Mouse (Mus musculus) limb, embryonic 15.5 days (tissue): ENCODE data around the gene Slc38a6. TPM values are rescaled to one million over a fixed set of nuclear protein-coding genes. Genes with fewer than 3 reads are reported as not detected.

Experiments used
- ATAC-seq: fragments of 200-750 bp; cut with Nextera tagmentation; 2 replicates; pipeline ENCODE4 v1.8.0; 2017; ENCODE audit warnings: low read depth, moderate TSS enrichment; ENCODE audit not compliant: insufficient number of reproducible peaks, low FRiP score, low TSS enrichment
- H3K27ac ChIP-seq: fragments of 300-500 bp; sonication (generic); 2 replicates; pipeline ENCODE4 v1.5.1; 2015; ENCODE audit warnings: moderate library complexity, mild to moderate bottlenecking, inconsistent platforms
- H3K27me3 ChIP-seq: fragments of 300-500 bp; sonication (generic); 2 replicates; pipeline ENCODE4 v1.6.1; 2015; ENCODE audit warnings: inconsistent platforms
- H3K36me3 ChIP-seq: fragments of 300-500 bp; sonication (generic); 2 replicates; pipeline ENCODE4 v1.6.1; 2015; ENCODE audit warnings: inconsistent platforms
- H3K4me1 ChIP-seq: fragments of 300-500 bp; sonication (generic); 2 replicates; pipeline ENCODE4 v1.6.1; 2015; ENCODE audit warnings: inconsistent platforms
- H3K4me2 ChIP-seq: fragments of 300-500 bp; sonication (generic); 2 replicates; pipeline ENCODE4 v1.6.1; 2015; ENCODE audit warnings: mild to moderate bottlenecking, inconsistent platforms
- H3K4me3 ChIP-seq: fragments of 300-500 bp; sonication (generic); 2 replicates; pipeline ENCODE4 v1.5.1; 2015; ENCODE audit warnings: mild to moderate bottlenecking, inconsistent platforms
- H3K9ac ChIP-seq: fragments of 300-500 bp; sonication (generic); 2 replicates; pipeline ENCODE4 v1.6.1; 2015; ENCODE audit warnings: inconsistent platforms
- H3K9me3 ChIP-seq: fragments of 300-500 bp; sonication (generic); 2 replicates; pipeline ENCODE4 v1.6.1; 2016; ENCODE audit warnings: inconsistent platforms
- WGBS: fragments of 180-500 bp; shearing (Covaris S2); methylation state at CpG from one replicate; pipeline ENCODE4 v1.1.7; 2015; 5-methylcytosine and 5-hydroxymethylcytosine counted together
- polyA plus RNA-seq: library from polyadenylated mRNA; unstranded; fragments of >200 nt; fragmentation: Nextera tagmentation; extraction: Ambion mirVana; gene quantifications from 2 replicates; pipeline ENCODE4 v1.2.1, GENCODE M21; 2015

Slc38a6 gene
- polyA plus RNA-seq, 1 experiment from 2014 or later: 11.9 TPM

- H3K27ac ChIP-seq: no peak overlapping the region
- 60% methylated on average over 8 of the region's 8 CpGs for WGBS
- H3K9me3 ChIP-seq: no peaks in the 10 kb centered on the region
- no peak overlapping the region for H3K4me3 ChIP-seq
- H3K27me3 ChIP-seq: no peaks in the 10 kb centered on the region
- H3K9ac ChIP-seq: no peak overlapping the region
- H3K4me2 ChIP-seq: no peak overlapping the region
- H3K36me3 ChIP-seq: no peaks in the 10 kb centered on the region
- ATAC-seq: no peak
- H3K4me1 ChIP-seq: peaks cover 42% of the 10 kb centered on the region
These were observed 94.2 kb downstream of the Slc38a6 start for GRCm38 (mm10) chr12:73380686-73381360.

- Histone ChIP-seq H3K9ac (no peak overlapping the region), H3K36me3 (no peaks in the 10 kb centered on the region), H3K27me3 (no peaks in the 10 kb centered on the region), H3K4me2 (no peak overlapping the region), H3K4me1 (peaks cover 42% of the 10 kb centered on the region), H3K4me3 (no peak overlapping the region), H3K27ac (no peak overlapping the region), H3K9me3 (no peaks in the 10 kb centered on the region)
- ATAC-seq: no peak
- WGBS: 57% methylated on average over 7 of the region's 7 CpGs
These were observed 94.9 kb downstream of the Slc38a6 start for GRCm38 (mm10) chr12:73381452-73381851.

GRCm38 (mm10) chr12:73382290-73383178, 96.0 kb downstream of the Slc38a6 start:
- Histone ChIP-seq H3K36me3 (no peaks in the 10 kb centered on the region), H3K4me2 (no peak overlapping the region), H3K27me3 (no peaks in the 10 kb centered on the region), H3K27ac (peak overlapping the region; percentile 34; the same call in 1 of the 2 replicates), H3K4me3 (no peak overlapping the region), H3K9ac (no peak overlapping the region), H3K9me3 (no peaks in the 10 kb centered on the region), H3K4me1 (peaks cover 47% of the 10 kb centered on the region)
- ATAC-seq: no peak
- WGBS: 69% methylated on average over 12 of the region's 12 CpGs

- H3K4me3 ChIP-seq: no peak overlapping the region
- H3K27ac ChIP-seq: peak overlapping the region; percentile 34; the same call in 1 of the 2 replicates
- H3K4me1 ChIP-seq: peaks cover 47% of the 10 kb centered on the region
- no peak overlapping the region for H3K4me2 ChIP-seq
- H3K9me3 ChIP-seq: no peaks in the 10 kb centered on the region
- no peaks in the 10 kb centered on the region for H3K36me3 ChIP-seq
- 50% methylated on average over 5 of the region's 5 CpGs for WGBS
- H3K27me3 ChIP-seq: no peaks in the 10 kb centered on the region
- 0 out of 2 replicates have a peak, but pooled peaks have one; percentile 21 for ATAC-seq
- no peak overlapping the region for H3K9ac ChIP-seq
These were observed 96.6 kb downstream of the Slc38a6 start for GRCm38 (mm10) chr12:73383179-73383510.

GRCm38 (mm10) chr12:73383861-73384260, 97.3 kb downstream of the Slc38a6 start:
- H3K9me3 ChIP-seq: no peaks in the 10 kb centered on the region
- WGBS: 80% methylated on average over 3 of the region's 3 CpGs
- no peak overlapping the region for H3K4me3 ChIP-seq
- H3K27me3 ChIP-seq: no peaks in the 10 kb centered on the region
- 0 out of 2 replicates have a peak overlapping the region, but pooled peaks have one; percentile 34 for H3K27ac ChIP-seq
- no peak overlapping the region for H3K9ac ChIP-seq
- no peak overlapping the region for H3K4me2 ChIP-seq
- ATAC-seq: no peak
- no peaks in the 10 kb centered on the region for H3K36me3 ChIP-seq
- peaks cover 47% of the 10 kb centered on the region for H3K4me1 ChIP-seq

- no peaks in the 10 kb centered on the region for H3K36me3 ChIP-seq
- H3K9me3 ChIP-seq: no peaks in the 10 kb centered on the region
- no peak overlapping the region for H3K27ac ChIP-seq
- no peak overlapping the region for H3K4me2 ChIP-seq
- no peak overlapping the region for H3K4me3 ChIP-seq
- no peak overlapping the region for H3K9ac ChIP-seq
- ATAC-seq: no peak
- H3K4me1 ChIP-seq: peaks cover 46% of the 10 kb centered on the region
- 44% methylated on average over 6 of the region's 6 CpGs for WGBS
- H3K27me3 ChIP-seq: no peaks in the 10 kb centered on the region
These were observed 98.2 kb downstream of the Slc38a6 start for GRCm38 (mm10) chr12:73384747-73385146.

- Histone ChIP-seq H3K4me2 (no peak overlapping the region), H3K27ac (peak overlapping the region; percentile 18; the same call in 1 of the 2 replicates), H3K9me3 (no peaks in the 10 kb centered on the region), H3K4me3 (no peak overlapping the region), H3K27me3 (no peaks in the 10 kb centered on the region), H3K36me3 (no peaks in the 10 kb centered on the region), H3K9ac (no peak overlapping the region), H3K4me1 (peaks cover 33% of the 10 kb centered on the region)
- ATAC-seq: no peak
- WGBS: 58% methylated on average over 1 of the region's 1 CpGs
These were observed 105.9 kb downstream of the Slc38a6 start for GRCm38 (mm10) chr12:73392507-73392906.

GRCm38 (mm10) chr12:73393018-73393417, 106.4 kb downstream of the Slc38a6 start:
- Histone ChIP-seq H3K27ac (peak overlapping the region; percentile 84; the same call in 1 of the 2 replicates), H3K36me3 (no peaks in the 10 kb centered on the region), H3K4me2 (no peak overlapping the region), H3K9me3 (no peaks in the 10 kb centered on the region), H3K4me3 (no peak overlapping the region), H3K9ac (no peak overlapping the region), H3K4me1 (peaks cover 33% of the 10 kb centered on the region), H3K27me3 (no peaks in the 10 kb centered on the region)
- no peak for ATAC-seq

- peaks cover 33% of the 10 kb centered on the region for H3K4me1 ChIP-seq
- no peak overlapping the region for H3K9ac ChIP-seq
- H3K9me3 ChIP-seq: no peaks in the 10 kb centered on the region
- WGBS: 21% methylated on average over 6 of the region's 6 CpGs
- no peaks in the 10 kb centered on the region for H3K36me3 ChIP-seq
- no peak overlapping the region for H3K4me3 ChIP-seq
- no peaks in the 10 kb centered on the region for H3K27me3 ChIP-seq
- peak; percentile 64 for ATAC-seq
- H3K27ac ChIP-seq: peak overlapping the region; percentile 84
- 0 out of 2 replicates have a peak overlapping the region, but pooled peaks have one; percentile 0 for H3K4me2 ChIP-seq
These were observed 107.3 kb downstream of the Slc38a6 start for GRCm38 (mm10) chr12:73393881-73394291.

GRCm38 (mm10) chr12:73394571-73394970, 108.0 kb downstream of the Slc38a6 start:
- Histone ChIP-seq H3K4me3 (no peak overlapping the region), H3K27me3 (no peaks in the 10 kb centered on the region), H3K9me3 (no peaks in the 10 kb centered on the region), H3K27ac (peak overlapping the region; percentile 84), H3K9ac (no peak overlapping the region), H3K4me2 (no peak overlapping the region), H3K36me3 (no peaks in the 10 kb centered on the region), H3K4me1 (peaks cover 33% of the 10 kb centered on the region)
- no peak for ATAC-seq
- WGBS: 85% methylated on average over 5 of the region's 5 CpGs

GRCm38 (mm10) chr12:73399426-73399825, 112.8 kb downstream of the Slc38a6 start:
- Histone ChIP-seq H3K9me3 (no peaks in the 10 kb centered on the region), H3K27ac (0 out of 2 replicates have a peak overlapping the region, but pooled peaks have one; percentile 27), H3K9ac (no peak overlapping the region), H3K4me3 (no peak overlapping the region), H3K4me1 (peaks cover 22% of the 10 kb centered on the region), H3K4me2 (no peak overlapping the region), H3K27me3 (no peaks in the 10 kb centered on the region), H3K36me3 (no peaks in the 10 kb centered on the region)
- 37% methylated on average over 4 of the region's 4 CpGs for WGBS
- ATAC-seq: no peak

GRCm38 (mm10) chr12:73400481-73401025, 114.0 kb downstream of the Slc38a6 start:
- 69% methylated on average over 4 of the region's 4 CpGs for WGBS
- no peak overlapping the region for H3K27ac ChIP-seq

More at GRCm38 (mm10) chr12:73400481-73401025, 114.0 kb downstream of the Slc38a6 start:
- H3K9ac ChIP-seq: no peak overlapping the region
- H3K9me3 ChIP-seq: no peaks in the 10 kb centered on the region
- H3K4me2 ChIP-seq: no peak overlapping the region
- no peaks in the 10 kb centered on the region; the same call in 1 of the 2 replicates for H3K27me3 ChIP-seq
- H3K36me3 ChIP-seq: no peaks in the 10 kb centered on the region
- H3K4me1 ChIP-seq: peaks cover 26% of the 10 kb centered on the region
- no peak for ATAC-seq
- H3K4me3 ChIP-seq: no peak overlapping the region
